Mouse (Mus musculus) bone marrow macrophage, adult 2 months (primary cell): Measurements from ENCODE around the gene Nphp3.

Experiments used
- CTCF ChIP-seq: IDR thresholded peaks from 2 replicates; pipeline ENCODE4 v1.5.1; 2012; ENCODE audit warnings: low read depth, mild to moderate bottlenecking, low read length, moderate library complexity
- POLR2A ChIP-seq: IDR thresholded peaks from 2 replicates; pipeline ENCODE4 v1.6.1; 2012; ENCODE audit warnings: mild to moderate bottlenecking, low read depth, low read length, borderline replicate concordance

GRCm38 (mm10) chr9:104079379-104079778 lies 77.0 kb downstream of the Nphp3 start:
- TF ChIP-seq POLR2A (no peak), CTCF (peak; percentile 41; the same call in 1 of the 2 replicates)
